Mouse (Mus musculus): ENCODE results near the gene Eif2s3x. TPM values are rescaled to one million over a fixed set of nuclear protein-coding genes. Genes with fewer than 3 reads are reported as not detected.

Gene Eif2s3x
- polyA plus RNA-seq, 1 experiment from 2014 or later, result 37.4 TPM

DNA sequence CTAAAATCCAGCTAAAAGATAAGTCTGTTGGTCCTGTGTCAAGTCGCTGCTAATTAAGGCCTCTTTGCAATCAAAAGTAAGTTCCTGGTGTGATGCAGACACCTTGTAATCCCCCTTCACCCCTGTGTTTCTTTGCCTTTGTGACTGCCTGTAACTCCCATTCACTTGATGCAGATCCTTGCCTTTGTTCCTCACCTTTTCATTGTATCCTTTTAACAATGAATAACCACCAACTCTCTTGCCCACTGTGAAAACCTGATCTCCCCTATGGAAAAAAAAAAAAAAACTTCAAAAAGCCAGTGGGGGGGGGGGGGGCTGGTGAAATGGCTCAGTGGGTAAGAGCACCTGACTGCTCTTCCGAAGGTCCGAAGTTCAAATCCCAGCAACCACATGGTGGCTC lies 28.8 kb downstream of the Eif2s3x start:
- no peaks in the 10 kb centered on the region for H3K36me3 ChIP-seq (replicated peaks)
- no peaks in the 10 kb centered on the region for H3K9me3 ChIP-seq (replicated peaks)
- no peak overlapping the region for H3K4me2 ChIP-seq
- H3K4me3 ChIP-seq (replicated peaks), result no peak overlapping the region
- no peak overlapping the region for H3K27ac ChIP-seq (replicated peaks)
- ATAC-seq (ENCODE audit: insufficient read depth), result no peak
- H3K9ac ChIP-seq, result no peak overlapping the region
- H3K4me1 ChIP-seq (replicated peaks), result no peaks in the 10 kb centered on the region
- 23% methylated on average over 1 of the region's 3 CpGs for WGBS (ENCODE audit: insufficient replicate concordance)
- H3K27me3 ChIP-seq, result no peaks in the 10 kb centered on the region

DNA sequence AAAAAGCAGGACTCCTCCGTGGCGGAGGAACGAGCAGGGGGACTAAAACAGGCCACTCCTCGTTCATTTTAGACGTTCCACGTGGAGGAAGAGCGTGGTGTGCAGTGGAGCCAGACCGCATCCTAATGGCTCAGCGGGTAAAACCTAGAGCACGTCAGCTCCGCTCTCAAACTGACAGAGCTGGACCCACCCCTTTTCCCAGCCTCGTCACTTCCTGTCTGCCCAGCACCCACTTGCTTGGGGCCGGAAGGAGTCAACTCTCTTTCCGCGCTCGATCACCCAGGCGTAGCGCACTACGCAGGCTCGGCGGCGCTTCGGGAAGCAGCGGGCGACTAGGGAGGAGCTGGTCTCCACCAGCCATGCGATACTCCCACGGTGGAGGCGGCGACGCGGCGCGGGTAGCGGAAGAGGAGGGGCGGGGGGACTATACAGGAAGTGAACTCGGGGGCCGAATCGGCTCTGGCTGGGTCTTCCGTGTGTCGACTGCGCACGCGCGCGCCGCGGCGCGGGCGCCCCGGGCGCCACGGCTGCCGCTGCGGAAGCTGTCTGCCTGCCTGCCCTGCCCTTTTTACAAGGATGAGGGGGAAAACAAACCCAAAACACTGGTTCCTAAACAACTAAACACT lies 34.8 kb downstream of the Eif2s3x start:
- peaks cover 14% of the 10 kb centered on the region; the same call in 1 of the 2 replicates for H3K27me3 ChIP-seq
- peak; percentile 97 for ATAC-seq (ENCODE audit: insufficient read depth)
- H3K4me3 ChIP-seq (replicated peaks), result peak overlapping the region; percentile 70
- WGBS (ENCODE audit: insufficient replicate concordance), result under 1% methylated on average over 43 of the region's 55 CpGs
- H3K36me3 ChIP-seq (replicated peaks), result no peaks in the 10 kb centered on the region
- H3K9me3 ChIP-seq (replicated peaks), result no peaks in the 10 kb centered on the region
- peak overlapping the region; percentile 80 for H3K4me2 ChIP-seq
- peak overlapping the region; percentile 99 for H3K27ac ChIP-seq (replicated peaks)
- peaks cover 5% of the 10 kb centered on the region for H3K4me1 ChIP-seq (replicated peaks)
- peak overlapping the region; percentile 65 for H3K9ac ChIP-seq

DNA sequence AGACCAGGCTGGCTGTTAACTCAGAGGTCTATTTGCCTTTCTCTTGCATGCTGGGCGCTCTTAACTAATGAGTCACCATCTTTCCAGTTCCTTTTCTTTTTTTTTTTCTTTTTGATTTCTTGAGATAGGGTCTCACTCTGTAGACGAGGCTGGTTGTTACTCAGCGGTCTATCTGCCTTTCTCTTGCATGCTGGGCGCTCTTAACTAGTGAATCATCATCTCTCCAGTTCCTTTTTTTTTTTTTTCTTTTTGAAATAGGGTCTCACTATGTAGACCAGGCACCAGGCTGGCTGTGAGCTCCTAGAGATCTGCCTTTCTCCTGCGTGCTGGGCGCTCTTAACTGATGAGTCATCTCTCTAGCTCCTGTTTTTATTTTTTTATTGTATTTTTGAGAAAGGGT lies 43.3 kb downstream of the Eif2s3x start:
- peaks cover 22% of the 10 kb centered on the region for H3K27me3 ChIP-seq
- ATAC-seq (ENCODE audit: insufficient read depth), result no peak
- 43% methylated on average over 6 of the region's 6 CpGs for WGBS (ENCODE audit: insufficient replicate concordance)
- H3K4me1 ChIP-seq (replicated peaks), result no peaks in the 10 kb centered on the region
- no peaks in the 10 kb centered on the region for H3K36me3 ChIP-seq (replicated peaks)
- no peak overlapping the region for H3K4me3 ChIP-seq (replicated peaks)
- no peak overlapping the region for H3K9ac ChIP-seq
- H3K4me2 ChIP-seq, result no peak overlapping the region
- no peaks in the 10 kb centered on the region for H3K9me3 ChIP-seq (replicated peaks)
- H3K27ac ChIP-seq (replicated peaks), result no peak overlapping the region

DNA sequence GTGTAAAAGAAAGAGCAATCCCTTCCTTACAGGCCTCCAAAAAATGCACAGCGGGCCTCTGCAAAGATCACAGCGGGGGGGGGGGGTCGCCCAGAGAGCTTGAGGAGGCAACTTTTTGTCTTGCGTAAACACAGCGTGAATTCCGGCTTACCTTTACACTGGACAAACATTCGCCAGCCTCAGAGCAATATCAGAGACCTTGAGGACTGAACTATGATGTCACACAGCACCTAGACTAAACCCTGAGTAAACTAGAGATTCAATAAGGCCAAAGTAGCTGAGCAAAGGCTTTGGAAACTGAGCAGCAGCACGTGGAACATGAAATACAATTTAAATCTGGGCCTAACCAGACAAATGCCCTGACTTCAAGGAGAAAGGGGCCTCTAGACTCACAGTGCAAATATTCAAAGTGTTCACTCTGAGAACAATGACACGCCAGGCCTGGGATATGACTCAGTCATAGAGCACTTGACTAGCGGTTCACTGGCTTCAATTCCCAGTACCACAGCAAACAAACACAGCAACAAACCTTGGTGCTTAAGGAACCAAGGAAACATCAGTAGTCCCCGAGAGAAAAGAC lies 60.3 kb downstream of the Eif2s3x start:
- Histone ChIP-seq H3K4me1 (replicated peaks) (no peaks in the 10 kb centered on the region), H3K36me3 (replicated peaks) (no peaks in the 10 kb centered on the region), H3K27ac (replicated peaks) (no peak overlapping the region), H3K4me3 (replicated peaks) (no peak overlapping the region), H3K4me2 (no peak overlapping the region), H3K9ac (no peak overlapping the region), H3K27me3 (peaks cover 60% of the 10 kb centered on the region), H3K9me3 (replicated peaks) (no peaks in the 10 kb centered on the region)
- 45% methylated on average over 11 of the region's 11 CpGs for WGBS (ENCODE audit: insufficient replicate concordance)
- ATAC-seq (ENCODE audit: insufficient read depth), result no peak

DNA sequence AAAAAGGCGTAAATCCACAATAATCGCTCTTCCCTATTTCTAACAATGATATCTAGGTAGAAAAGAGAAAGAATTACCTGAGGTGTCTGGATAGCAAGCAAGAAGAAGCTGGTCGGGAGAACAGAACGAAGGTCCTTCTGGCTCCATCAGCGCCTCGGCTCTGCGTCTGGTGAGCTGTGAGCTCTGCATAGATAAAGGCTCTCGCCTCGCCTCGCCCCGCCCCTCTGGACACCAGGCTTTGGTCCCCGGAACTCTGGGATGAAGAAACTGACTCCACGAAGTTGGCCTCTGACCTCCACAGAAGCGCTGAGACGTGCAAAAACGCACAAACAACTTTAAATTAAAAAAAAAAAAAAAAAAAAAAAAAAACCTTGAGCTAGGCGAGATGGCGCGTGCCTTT lies 62.2 kb downstream of the Eif2s3x start:
- no peak for ATAC-seq (ENCODE audit: insufficient read depth)
- Histone ChIP-seq H3K9ac (no peak overlapping the region), H3K4me2 (no peak overlapping the region), H3K4me1 (replicated peaks) (no peaks in the 10 kb centered on the region), H3K4me3 (replicated peaks) (no peak overlapping the region), H3K27me3 (peaks cover 65% of the 10 kb centered on the region), H3K36me3 (replicated peaks) (no peaks in the 10 kb centered on the region), H3K9me3 (replicated peaks) (no peaks in the 10 kb centered on the region), H3K27ac (replicated peaks) (no peak overlapping the region)
- whole genome bisulfite sequencing (ENCODE audit: insufficient replicate concordance), result 66% methylated on average over 19 of the region's 19 CpGs

DNA sequence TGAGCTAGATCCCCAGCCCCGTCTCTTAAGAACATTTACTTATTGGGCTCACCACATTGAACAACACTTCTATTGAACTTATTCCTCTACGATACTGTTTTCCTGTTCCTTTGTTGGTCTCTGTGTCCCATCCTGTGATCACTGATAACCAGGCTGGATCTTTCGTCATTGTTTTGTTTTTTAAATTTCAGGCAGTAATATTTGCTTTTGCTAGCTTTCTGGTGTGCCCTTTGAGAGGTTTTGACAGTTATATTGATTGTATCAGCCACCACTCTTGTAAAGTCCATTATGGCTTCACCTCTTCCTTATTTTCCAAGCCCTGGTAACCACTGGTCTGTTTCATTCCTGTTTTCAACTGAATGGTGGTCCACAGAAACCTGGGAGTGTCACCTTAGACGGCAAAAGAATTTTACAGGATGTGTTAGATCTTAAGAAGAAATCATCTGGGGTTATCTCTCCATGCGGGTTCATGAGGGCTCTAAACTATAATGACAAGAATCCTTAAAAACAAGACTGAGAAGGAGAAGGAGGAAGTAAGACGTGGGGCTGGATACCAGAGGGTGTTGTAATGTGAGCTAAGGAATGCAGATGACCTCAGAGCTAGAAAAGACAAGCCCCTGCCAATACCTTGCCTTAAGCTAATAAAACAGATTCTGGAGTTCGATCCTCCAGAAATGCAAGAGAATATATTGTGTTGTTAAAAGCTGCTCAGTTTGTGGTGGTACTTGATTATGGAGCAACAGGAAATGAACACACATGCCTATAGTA lies 70.5 kb downstream of the Eif2s3x start:
- 40% methylated on average over 7 of the region's 7 CpGs for WGBS (ENCODE audit: insufficient replicate concordance)
- no peak overlapping the region for H3K4me2 ChIP-seq
- H3K27ac ChIP-seq (replicated peaks), result no peak overlapping the region
- H3K9me3 ChIP-seq (replicated peaks), result no peaks in the 10 kb centered on the region
- H3K36me3 ChIP-seq (replicated peaks), result no peaks in the 10 kb centered on the region
- H3K4me1 ChIP-seq (replicated peaks), result 0 out of 2 replicates have a peak, but pooled peaks cover 3% of the 10 kb centered on the region
- no peak overlapping the region for H3K4me3 ChIP-seq (replicated peaks)
- H3K27me3 ChIP-seq, result peaks cover 44% of the 10 kb centered on the region
- no peak for ATAC-seq (ENCODE audit: insufficient read depth)
- no peak overlapping the region for H3K9ac ChIP-seq

DNA sequence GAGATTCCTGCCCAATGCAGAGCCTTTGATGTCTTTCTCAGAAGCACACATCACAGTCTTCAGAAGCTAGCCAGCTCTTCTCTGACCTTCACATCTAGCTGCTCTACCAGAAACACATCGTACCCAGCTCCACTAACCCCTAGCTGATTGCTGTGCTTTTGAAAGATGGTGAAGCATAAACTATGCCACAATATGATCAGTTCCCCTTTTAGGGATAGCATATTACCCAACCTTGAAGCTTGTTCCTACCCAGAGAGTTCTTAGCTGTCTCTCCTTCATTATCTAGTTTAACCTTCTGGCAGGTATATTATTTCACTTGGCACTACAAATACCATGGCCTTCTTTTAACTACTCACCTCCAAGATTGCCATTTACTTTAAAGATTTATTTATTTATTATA lies 72.6 kb downstream of the Eif2s3x start:
- H3K9me3 ChIP-seq (replicated peaks), result no peaks in the 10 kb centered on the region
- H3K9ac ChIP-seq, result no peak overlapping the region
- H3K27ac ChIP-seq (replicated peaks), result no peak overlapping the region
- peaks cover 37% of the 10 kb centered on the region for H3K27me3 ChIP-seq
- no peak overlapping the region for H3K4me3 ChIP-seq (replicated peaks)
- H3K4me2 ChIP-seq, result no peak overlapping the region
- 0 out of 2 replicates have a peak, but pooled peaks cover 3% of the 10 kb centered on the region for H3K4me1 ChIP-seq (replicated peaks)
- 60% methylated on average over 1 of the region's 1 CpGs for WGBS (ENCODE audit: insufficient replicate concordance)
- no peak for ATAC-seq (ENCODE audit: insufficient read depth)
- H3K36me3 ChIP-seq (replicated peaks), result no peaks in the 10 kb centered on the region

Other genes starting within 250 kb of the Eif2s3x start
- gene AU015836, start 244.2 kb downstream of the Eif2s3x start, polyA plus RNA-seq (2015; fragmentation: Nextera tagmentation; extraction: Ambion mirVana), result 0.31 and 0.45 TPM in 2 replicates
- gene Zfx, start 89.2 kb downstream of the Eif2s3x start, polyA plus RNA-seq (2015; fragmentation: Nextera tagmentation; extraction: Ambion mirVana), result 12.6 and 13.7 TPM in 2 replicates
- gene Klhl15, start 21.7 kb upstream of the Eif2s3x start, polyA plus RNA-seq (2015; fragmentation: Nextera tagmentation; extraction: Ambion mirVana), result 3.2 TPM in 2 replicates
- 0.07 TPM in 1 of 2 replicates, not detected in the other for gene Fam90a1b, start 153.9 kb upstream of the Eif2s3x start, polyA plus RNA-seq (2015; fragmentation: Nextera tagmentation; extraction: Ambion mirVana)
- 38.8 and 47.8 TPM in 2 replicates for gene Apoo, start 154.3 kb upstream of the Eif2s3x start, polyA plus RNA-seq (2015; fragmentation: Nextera tagmentation; extraction: Ambion mirVana)